16 mouse cellular contexts compared by ENCODE assay signal in the genomic region with DNA sequence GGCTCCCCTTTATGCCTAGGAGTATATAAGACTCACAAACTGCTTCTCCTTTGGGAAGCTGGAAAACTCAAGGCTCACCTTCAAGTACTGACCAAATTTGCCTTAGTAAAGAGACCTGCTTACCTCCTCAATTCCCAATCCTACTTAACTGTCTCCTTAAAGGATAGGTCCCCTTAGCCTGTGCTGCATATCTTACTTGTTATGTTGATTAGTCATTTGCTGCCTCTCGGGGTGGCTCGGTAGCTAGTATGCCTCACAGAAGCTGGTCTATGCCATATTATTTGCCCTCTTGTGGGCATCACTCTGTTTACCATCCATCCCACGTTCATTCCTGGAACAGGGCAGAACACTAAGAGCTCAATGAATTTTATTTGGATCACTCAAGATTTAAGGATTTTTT. TPM values are rescaled to one million over a fixed set of nuclear protein-coding genes. Genes with fewer than 3 reads are reported as not detected.
A peak's percentile ranks its signal among the peaks of the same experiment; 100 is the strongest.
DNase-seq lines count a peak whose midpoint lies in the region; ATAC-seq lines count a peak whose summit lies in the region.
"Had no signal": no experiment of that assay in that cellular context is flagged by ENCODE, and none has a peak within 500 bp of the region (broad histone marks: within the 10 kb centered on the region; RNA-seq: fewer than 3 reads in every experiment).

No protein-coding gene starts in this region.

- no peak overlapping the region for H3K4me2 ChIP-seq in hindbrain, embryonic 11.5 days (replicated peaks; ENCODE audit: low read depth, low read length)
- no peak overlapping the region; the same call in 1 of the 2 replicates for H3K4me2 ChIP-seq in midbrain, embryonic 16.5 days (ENCODE audit: low read length)
- H3K4me2 ChIP-seq: embryonic facial prominence, embryonic 15.5 days; intestine, embryonic 15.5 days; limb, embryonic 12.5 days; stomach, embryonic 15.5 days had no signal

- H3K9me3 ChIP-seq in hindbrain, embryonic 11.5 days (ENCODE audit: control insufficient read depth, low read length) = no peaks in the 10 kb centered on the region
- H3K9me3 ChIP-seq in midbrain, embryonic 16.5 days (replicated peaks; ENCODE audit: control insufficient read depth, low read length, poor library complexity, severe bottlenecking) = no peaks in the 10 kb centered on the region
- H3K9me3 ChIP-seq: embryonic facial prominence, embryonic 15.5 days; intestine, embryonic 15.5 days; limb, embryonic 12.5 days; stomach, embryonic 15.5 days had no signal

- no peak overlapping the region for H3K9ac ChIP-seq in hindbrain, embryonic 11.5 days (ENCODE audit: low read depth, low read length)
- no peak overlapping the region for H3K9ac ChIP-seq in midbrain, embryonic 16.5 days (ENCODE audit: low read depth, low read length)
- H3K9ac ChIP-seq: embryonic facial prominence, embryonic 15.5 days; intestine, embryonic 15.5 days; limb, embryonic 12.5 days; stomach, embryonic 15.5 days had no signal

- H3K36me3 ChIP-seq in hindbrain, embryonic 11.5 days (ENCODE audit: control insufficient read depth, insufficient read depth, low read length) = no peaks in the 10 kb centered on the region
- H3K36me3 ChIP-seq in midbrain, embryonic 16.5 days (ENCODE audit: control insufficient read depth, insufficient read depth, low read length) = no peaks in the 10 kb centered on the region
- H3K36me3 ChIP-seq: embryonic facial prominence, embryonic 15.5 days; intestine, embryonic 15.5 days; limb, embryonic 12.5 days; stomach, embryonic 15.5 days had no signal

- WGBS in hindbrain, embryonic 11.5 days = 51% methylated on average over 3 of the region's 3 CpGs
- 23% methylated on average over 3 of the region's 3 CpGs for WGBS in midbrain, embryonic 16.5 days

- 0 out of 2 replicates have a peak, but pooled peaks cover 2% of the 10 kb centered on the region for H3K4me1 ChIP-seq in hindbrain, embryonic 11.5 days (replicated peaks; ENCODE audit: control insufficient read depth, insufficient read depth, low read length)
- H3K4me1 ChIP-seq in midbrain, embryonic 16.5 days (ENCODE audit: control insufficient read depth, insufficient read depth, low read length) = peaks cover 14% of the 10 kb centered on the region
- H3K4me1 ChIP-seq: embryonic facial prominence, embryonic 15.5 days; intestine, embryonic 15.5 days; stomach, embryonic 15.5 days had no signal

- H3K27ac ChIP-seq in hindbrain, embryonic 11.5 days (ENCODE audit: low read depth, low read length) = peak overlapping the region; percentile 51
- peak overlapping the region; percentile 6; the same call in 1 of the 2 replicates for H3K27ac ChIP-seq in midbrain, embryonic 16.5 days (ENCODE audit: low read length)
- H3K27ac ChIP-seq: embryonic facial prominence, embryonic 15.5 days; intestine, embryonic 15.5 days; limb, embryonic 12.5 days; stomach, embryonic 15.5 days had no signal

- no peaks in the 10 kb centered on the region for H3K27me3 ChIP-seq in hindbrain, embryonic 11.5 days (ENCODE audit: control insufficient read depth, insufficient read depth, low read length)
- H3K27me3 ChIP-seq in midbrain, embryonic 16.5 days (ENCODE audit: control insufficient read depth, insufficient read depth, low read depth, low read length) = no peaks in the 10 kb centered on the region
- H3K27me3 ChIP-seq: embryonic facial prominence, embryonic 15.5 days; intestine, embryonic 15.5 days; limb, embryonic 12.5 days; stomach, embryonic 15.5 days had no signal

- peak; percentile 53 for ATAC-seq in frontal cortex, adult (ENCODE audit: low TSS enrichment)
- peak; percentile 41 for ATAC-seq in hindbrain, embryonic 11.5 days (ENCODE audit: low FRiP score)
- peak; percentile 51; the same call in 1 of the 2 replicates for ATAC-seq in midbrain, embryonic 16.5 days

- no peak overlapping the region for H3K4me3 ChIP-seq in hindbrain, embryonic 11.5 days (ENCODE audit: low read depth, low read length)
- no peak overlapping the region for H3K4me3 ChIP-seq in midbrain, embryonic 16.5 days (ENCODE audit: low read depth, low read length)
- H3K4me3 ChIP-seq: embryonic facial prominence, embryonic 15.5 days; intestine, embryonic 15.5 days; limb, embryonic 12.5 days; stomach, embryonic 15.5 days had no signal

- no peak for DNase-seq in frontal cortex, postnatal 36 days (ENCODE audit: low spot score in 2 of 2)
- DNase-seq in MN1 (ENCODE audit: low spot score) (peak; percentile 10), adipocyte (ENCODE audit: low spot score) (no peak)
- peak; percentile 20 for DNase-seq in hindbrain, embryonic 11.5 days (ENCODE audit: low spot score)
- DNase-seq in ovary, postnatal 10 days (ENCODE audit: low spot score) = no peak
- no peak for DNase-seq in layer of hippocampus, adult 9-11 months
- DNase-seq: cerebellum, postnatal 36 days; kidney, postnatal 10 days; lung, postnatal 36 days; thymus, postnatal 36 days had no signal

RNA-seq across cellular contexts. Expression of gene Scn3a, which starts 14.7 kb away (rescaled TPM):
- polyA plus RNA-seq in hindbrain, embryonic 11.5 days (2014; fragmentation: Nextera tagmentation; extraction: Ambion mirVana) = 33.2 and 34.4 TPM in 2 replicates
- 70.7 and 78.2 TPM in 2 replicates for polyA plus RNA-seq in midbrain, embryonic 16.5 days (2015; fragmentation: Nextera tagmentation; extraction: Ambion mirVana)

Comparison
In these comparisons a context has a peak if more than half of its experiments do, and no peak if none do; other contexts are left out.
1. DNase-seq: peak in MN1 (single experiment) and hindbrain, embryonic 11.5 days (single experiment); none in frontal cortex, postnatal 36 days (0 of 2), ovary, postnatal 10 days (single experiment), adipocyte (single experiment) and layer of hippocampus, adult 9-11 months (single experiment).
2. Peak in every context shown above with its lines, with median percentiles within 50 percentile points of each other: ATAC-seq.